Mouse (Mus musculus): Measurements from ENCODE around the gene Rundc3a. TPM values are rescaled to one million over a fixed set of nuclear protein-coding genes. Genes with fewer than 3 reads are reported as not detected.
A peak's percentile ranks its signal among the peaks of the same experiment; 100 is the strongest.
"Not testable (repeated sequence)": the region's sequence is repeated elsewhere in the genome, so short reads cannot be mapped to it uniquely, and the experiment has no call there.

The Rundc3a gene
- total RNA-seq, 2 experiments from 2014 or later, result 441 to 469 TPM

DNA sequence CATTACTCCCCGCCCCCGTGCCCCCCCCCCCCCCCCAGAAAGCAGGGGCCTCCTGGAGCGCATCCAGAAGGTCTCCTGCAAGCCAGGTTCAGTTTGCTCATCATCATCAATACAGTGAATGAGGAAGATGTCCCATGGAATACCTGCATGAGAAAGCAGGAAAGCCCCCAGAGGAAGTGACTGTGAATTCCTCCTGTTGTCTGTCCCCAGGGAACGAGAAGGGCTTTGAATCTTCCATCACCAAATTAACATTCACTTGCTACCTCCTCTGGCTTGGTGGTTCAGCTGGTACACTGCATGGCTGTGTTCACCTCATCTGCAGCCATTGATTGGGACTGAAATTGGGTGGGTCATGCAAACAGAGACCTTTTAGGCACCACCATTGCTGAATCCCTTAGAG is 8.1 kb upstream of the Rundc3a start:
- DNase-seq (ENCODE audit: low spot score in 2 of 2), result no peak
- intact Hi-C loops (cut with DNase I), result no loop called here

- no peak for DNase-seq (ENCODE audit: low spot score in 2 of 2)
- intact Hi-C loops (cut with DNase I), result no loop called here
Observed at GRCm38 (mm10) chr11:102386121-102386520, 7.1 kb upstream of the Rundc3a start.

- DNase-seq (ENCODE audit: low spot score in 2 of 2); intact Hi-C loops (cut with DNase I): not testable (repeated sequence)
Observed at GRCm38 (mm10) chr11:102389436-102389835, 3.8 kb upstream of the Rundc3a start.

- intact Hi-C loops (cut with DNase I), result loop anchor here (2.0 to 5.0 kb wide), 2 partner anchors 55 to 72 kb away; no protein-coding TSS in a partner anchor
Observed at GRCm38 (mm10) chr11:102392441-102393237, 564 bp upstream of the Rundc3a start.

GRCm38 (mm10) chr11:102393719-102394420 is 667 bp downstream of the Rundc3a start:
- intact Hi-C loops (cut with DNase I), result loop anchor here (2.0 to 5.0 kb wide), 2 partner anchors 57 to 73 kb away; no protein-coding TSS in a partner anchor
- DNase-seq (ENCODE audit: low spot score in 2 of 2), result peak; percentile 43 to 71

More at GRCm38 (mm10) chr11:102392441-102393237, 564 bp upstream of the Rundc3a start:
- DNase-seq (ENCODE audit: low spot score in 2 of 2), result no peak

- DNase-seq (ENCODE audit: low spot score in 2 of 2), result peak in 1 of 2 experiments; percentile 15
- intact Hi-C loops (cut with DNase I), result loop anchor here (5.0 kb wide), 2 partner anchors 43 to 57 kb away; no protein-coding TSS in a partner anchor
Observed at GRCm38 (mm10) chr11:102394421-102395124, 1.4 kb downstream of the Rundc3a start.

- peak in 1 of 2 experiments; percentile 17 for DNase-seq (ENCODE audit: low spot score in 2 of 2)
- intact Hi-C loops (cut with DNase I), result loop anchor here (5.0 kb wide), 1 partner anchor 42 kb away; no protein-coding TSS in a partner anchor
Observed at GRCm38 (mm10) chr11:102395250-102395649, 2.0 kb downstream of the Rundc3a start.

GRCm38 (mm10) chr11:102396263-102396662 is 3.1 kb downstream of the Rundc3a start:
- DNase-seq (ENCODE audit: low spot score in 2 of 2), result no peak
- intact Hi-C loops (cut with DNase I), result loop anchor here (5.0 kb wide), 1 partner anchor 41 kb away; no protein-coding TSS in a partner anchor

GRCm38 (mm10) chr11:102396671-102397141 is 3.5 kb downstream of the Rundc3a start:
- DNase-seq (ENCODE audit: low spot score in 2 of 2), result peak; percentile 46 to 80
- intact Hi-C loops (cut with DNase I), result loop anchor here (1.0 to 5.0 kb wide), 3 partner anchors 11 to 77 kb away; partner anchors contain the start of genes Slc25a39 and Ubtf

DNA sequence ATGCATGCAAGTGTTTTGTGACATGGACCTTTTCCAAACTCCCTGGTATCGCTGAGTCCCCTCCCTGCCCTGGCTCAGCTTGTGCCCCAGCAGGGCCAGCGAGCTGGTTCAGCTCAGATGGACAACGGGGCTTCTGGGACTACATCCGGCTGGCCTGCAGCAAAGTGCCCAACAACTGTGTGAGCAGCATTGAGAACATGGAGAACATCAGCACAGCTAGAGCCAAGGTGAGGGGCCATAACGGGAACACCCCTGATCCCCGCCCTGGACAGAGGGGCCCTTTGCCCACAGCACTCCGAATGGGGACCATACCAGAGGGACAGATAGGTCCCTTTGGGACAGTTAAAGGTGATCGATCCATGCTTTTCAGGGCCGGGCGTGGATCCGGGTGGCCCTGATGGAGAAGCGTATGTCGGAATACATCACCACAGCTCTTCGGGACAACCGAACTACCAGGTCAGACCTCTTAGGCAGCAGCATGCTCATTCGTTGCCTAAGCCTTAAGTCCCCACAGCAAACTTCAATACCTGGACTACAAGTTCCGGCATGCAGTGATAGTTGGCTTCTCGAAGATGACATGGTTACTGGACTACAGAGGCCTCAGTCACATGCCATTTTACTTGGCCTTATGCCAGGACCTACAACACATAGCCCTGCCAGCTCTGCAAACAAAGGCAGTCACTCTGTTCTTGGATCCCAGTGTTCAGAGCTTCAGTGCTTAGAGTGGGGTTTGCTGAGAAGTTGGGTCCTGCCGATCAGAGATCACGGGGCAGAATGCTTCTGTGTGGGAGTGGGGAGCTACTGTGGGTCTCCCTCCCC is 5.0 kb downstream of the Rundc3a start:
- DNase-seq (ENCODE audit: low spot score in 2 of 2), result peak; percentile 51 to 70
- intact Hi-C loops (cut with DNase I), result loop anchor here (5.0 kb wide), 1 partner anchor 39 kb away; no protein-coding TSS in a partner anchor

GRCm38 (mm10) chr11:102399107-102399506 is 5.9 kb downstream of the Rundc3a start:
- intact Hi-C loops (cut with DNase I), result loop anchor here (5.0 kb wide), 1 partner anchor 38 kb away; no protein-coding TSS in a partner anchor
- no peak for DNase-seq (ENCODE audit: low spot score in 2 of 2)

DNA sequence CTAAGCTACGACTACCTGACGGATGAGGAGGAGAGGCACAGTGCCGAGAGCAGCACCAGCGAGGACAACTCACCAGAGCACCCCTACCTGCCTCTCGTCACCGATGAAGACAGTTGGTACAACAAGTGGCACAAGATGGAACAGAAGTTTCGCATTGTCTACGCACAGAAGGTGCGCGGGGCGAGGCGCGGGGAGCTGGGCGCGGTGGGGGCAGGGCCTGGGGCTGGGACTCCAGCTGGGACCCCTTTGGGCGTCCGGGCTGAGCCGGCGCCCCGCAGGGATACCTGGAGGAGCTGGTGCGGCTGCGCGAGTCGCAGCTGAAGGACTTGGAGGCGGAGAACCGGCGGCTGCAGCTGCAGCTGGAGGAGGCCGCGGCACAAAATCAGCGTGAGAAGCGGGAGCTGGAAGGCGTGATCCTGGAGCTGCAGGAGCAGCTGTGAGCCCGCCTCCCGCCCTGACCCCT is 6.4 kb downstream of the Rundc3a start:
- DNase-seq (ENCODE audit: low spot score in 2 of 2), result peak in 1 of 2 experiments; percentile 47
- intact Hi-C loops (cut with DNase I), result loop anchor here (5.0 kb wide), 1 partner anchor 38 kb away; no protein-coding TSS in a partner anchor

DNA sequence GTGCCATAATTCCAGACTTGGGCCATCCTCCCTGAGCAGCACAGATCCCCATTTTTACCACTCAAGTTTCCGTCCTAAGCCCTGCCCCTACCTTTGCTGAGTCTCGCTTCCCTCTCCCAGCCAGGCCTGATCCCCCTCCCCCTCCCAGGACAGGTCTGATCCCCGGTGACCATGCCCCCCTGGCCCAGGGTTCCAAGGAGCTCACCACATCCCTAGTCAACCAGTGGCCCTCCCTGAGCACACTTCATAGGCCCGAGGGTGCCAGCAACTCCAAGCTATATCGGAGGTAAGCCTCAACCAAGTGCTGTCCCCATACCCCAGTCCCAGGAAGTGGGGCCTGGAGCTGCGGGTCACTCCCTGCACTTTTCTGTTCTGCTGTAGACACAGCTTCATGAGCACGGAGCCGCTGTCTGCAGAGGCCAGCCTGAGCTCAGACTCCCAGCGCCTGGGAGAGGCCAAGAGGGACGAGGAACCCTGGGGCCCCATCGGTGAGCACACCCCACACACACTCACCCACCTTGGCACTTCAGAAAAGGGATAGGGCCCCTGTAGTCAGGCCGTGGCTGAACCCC is 7.4 kb downstream of the Rundc3a start:
- no peak for DNase-seq (ENCODE audit: low spot score in 2 of 2)
- intact Hi-C loops (cut with DNase I), result no loop called here

GRCm38 (mm10) chr11:102401898-102402500 is 8.8 kb downstream of the Rundc3a start:
- intact Hi-C loops (cut with DNase I), result no loop called here
- DNase-seq (ENCODE audit: low spot score in 2 of 2), result no peak

- DNase-seq (ENCODE audit: low spot score in 2 of 2), result no peak
- intact Hi-C loops (cut with DNase I), result no loop called here
Observed at GRCm38 (mm10) chr11:102403657-102404056, 10.5 kb downstream of the Rundc3a start.

DNA sequence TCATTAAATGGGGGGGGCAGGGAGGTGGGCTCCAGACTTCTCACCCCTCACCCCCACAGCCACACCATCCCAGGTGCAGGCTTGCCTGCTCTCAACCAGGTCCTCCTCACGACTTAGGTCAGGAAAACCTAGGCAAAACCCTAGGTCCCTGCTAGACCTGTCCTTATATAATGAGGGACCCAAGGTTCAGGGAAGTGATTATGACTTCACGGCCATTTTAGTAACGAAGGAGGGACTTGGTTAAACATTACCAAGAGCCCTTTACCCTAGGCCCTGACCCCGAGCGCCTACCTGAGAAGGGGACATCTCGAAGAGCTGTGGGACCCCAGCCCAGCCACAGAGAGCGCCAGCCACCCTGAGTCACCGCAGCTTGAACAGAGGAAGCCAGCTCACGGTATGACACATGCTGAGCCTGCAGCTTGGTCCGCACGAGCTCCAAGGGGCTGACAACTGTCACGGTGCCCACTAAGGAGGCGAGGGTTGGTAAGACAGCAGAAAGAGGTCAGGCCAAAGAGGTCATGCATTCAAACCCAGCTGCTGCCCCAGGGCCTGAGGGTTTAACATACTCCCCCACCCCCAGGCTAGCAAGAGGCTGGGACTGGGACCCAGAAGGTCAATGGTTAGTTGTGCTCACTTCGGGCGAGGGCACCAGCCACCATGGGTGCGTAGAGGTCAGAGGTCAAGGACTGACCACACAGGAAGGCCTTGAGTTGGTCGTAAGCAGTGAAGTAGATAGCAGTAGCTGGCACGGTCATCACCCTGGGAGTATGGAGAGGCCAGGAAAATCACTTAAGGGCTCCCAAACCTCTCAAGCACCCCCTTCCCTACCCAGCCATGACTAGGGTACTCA is 11.2 kb downstream of the Rundc3a start:
- intact Hi-C loops (cut with DNase I), result no loop called here
- DNase-seq (ENCODE audit: low spot score in 2 of 2), result no peak
